Mouse (Mus musculus): ENCODE measurements around the gene Prm1. TPM values are rescaled to one million over a fixed set of nuclear protein-coding genes. Genes with fewer than 3 reads are reported as not detected.
A peak's percentile ranks its signal among the peaks of the same experiment; 100 is the strongest.

Prm1 gene
- total RNA-seq, 2 experiments from 2014 or later = not detected

- peak; percentile 47 to 60 for DNase-seq
- intact Hi-C loops (cut with DNase I) = loop anchor here (2.0 kb wide), 1 partner anchor 45 kb away; no protein-coding TSS in a partner anchor
Measured at GRCm38 (mm10) chr16:10783883-10784792, 21.5 kb downstream of the Prm1 start.

DNA sequence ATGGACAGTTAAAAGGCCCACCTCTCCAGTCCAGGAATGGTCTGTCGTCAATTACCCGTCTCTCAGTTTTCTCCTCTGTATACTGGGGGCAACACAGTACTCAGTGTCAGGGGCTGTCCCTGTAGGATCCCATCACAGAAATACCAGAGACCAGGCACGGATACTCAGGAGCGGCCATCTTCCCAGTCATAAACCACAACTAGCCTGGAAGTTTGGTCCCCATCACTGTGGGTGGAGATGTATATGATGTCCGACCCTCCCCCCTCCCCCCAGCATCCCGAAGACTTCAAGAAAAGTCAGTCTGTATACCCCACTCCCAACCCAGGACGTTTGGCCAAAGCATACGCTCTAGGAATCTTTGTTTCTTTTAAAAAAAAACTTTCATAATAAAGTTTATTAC, 22.2 kb downstream of the Prm1 start:
- DNase-seq = no peak
- intact Hi-C loops (cut with DNase I) = no loop called here

- intact Hi-C loops (cut with DNase I) = no loop called here
Measured at GRCm38 (mm10) chr16:10783152-10783434, 22.5 kb downstream of the Prm1 start.

DNA sequence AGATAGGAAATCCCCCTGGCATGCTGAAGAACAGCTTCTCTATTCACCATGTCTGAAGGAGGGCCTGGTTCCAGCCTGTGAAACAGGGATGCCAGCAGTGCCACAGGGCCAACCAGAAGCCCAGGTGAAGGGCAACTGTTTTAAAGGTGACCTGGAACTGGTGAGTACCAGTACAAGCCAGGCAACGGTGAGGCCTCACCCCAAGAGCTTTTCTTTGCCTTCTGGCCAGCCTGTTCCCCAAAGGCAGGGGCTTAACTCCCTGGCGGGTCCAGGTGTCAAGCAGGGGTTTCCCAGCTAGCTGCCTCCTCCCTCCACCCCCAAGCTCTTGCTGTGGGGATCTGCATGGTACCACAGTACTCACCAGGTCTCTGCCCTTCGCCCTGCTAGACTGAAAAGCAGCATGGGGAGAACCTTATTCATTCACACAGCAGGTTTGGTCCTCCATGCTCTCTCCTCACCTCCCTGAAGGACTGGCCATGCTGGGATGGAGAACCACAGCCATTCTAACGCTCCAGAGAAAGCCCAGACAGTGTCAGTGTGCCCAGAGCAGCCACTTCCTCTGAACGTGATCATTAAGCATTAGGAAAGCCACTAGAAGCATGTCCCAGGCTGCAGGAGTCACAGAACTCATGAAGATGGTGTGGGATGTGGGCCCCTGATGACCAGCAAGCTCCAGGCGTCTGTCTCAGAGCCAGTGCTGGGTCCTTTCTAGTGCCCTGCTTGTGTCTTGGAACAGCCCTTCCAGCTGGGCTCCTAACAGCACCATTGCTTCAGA, 23.1 kb downstream of the Prm1 start:
- intact Hi-C loops (cut with DNase I) = no loop called here
- DNase-seq = no peak

More at GRCm38 (mm10) chr16:10783152-10783434, 22.5 kb downstream of the Prm1 start:
- no peak for DNase-seq

- no peak for DNase-seq
- intact Hi-C loops (cut with DNase I) = no loop called here
Measured at GRCm38 (mm10) chr16:10781862-10782371, 23.7 kb downstream of the Prm1 start.

DNA sequence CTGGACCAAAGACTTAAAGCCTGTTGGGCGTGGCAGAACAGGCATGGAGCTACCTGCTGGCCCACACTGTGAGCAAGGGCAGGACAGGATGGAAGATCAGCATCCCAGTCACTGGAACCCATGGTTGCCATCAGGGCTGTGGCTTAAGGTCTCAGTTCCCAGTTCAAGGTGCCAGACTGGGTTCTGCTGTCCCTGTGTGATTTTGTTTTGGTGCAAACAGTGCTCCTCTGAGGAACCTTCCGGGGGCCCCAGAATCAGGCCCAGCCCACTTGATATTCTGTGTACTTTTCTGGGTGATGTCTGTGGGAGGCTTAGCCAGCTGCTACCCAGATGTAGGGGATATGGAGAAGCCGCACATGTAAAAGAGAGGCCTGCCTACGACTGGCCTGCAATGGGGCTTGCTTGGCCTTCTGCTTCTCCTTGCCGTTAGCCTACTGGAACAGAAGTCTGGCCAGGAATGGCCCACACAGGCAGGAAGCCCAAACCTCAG, 25.0 kb downstream of the Prm1 start:
- intact Hi-C loops (cut with DNase I) = no loop called here
- no peak for DNase-seq

- peak in 1 of 2 experiments; percentile 27 for DNase-seq
- intact Hi-C loops (cut with DNase I) = no loop called here
Measured at GRCm38 (mm10) chr16:10777579-10778160, 28.0 kb downstream of the Prm1 start.

DNA sequence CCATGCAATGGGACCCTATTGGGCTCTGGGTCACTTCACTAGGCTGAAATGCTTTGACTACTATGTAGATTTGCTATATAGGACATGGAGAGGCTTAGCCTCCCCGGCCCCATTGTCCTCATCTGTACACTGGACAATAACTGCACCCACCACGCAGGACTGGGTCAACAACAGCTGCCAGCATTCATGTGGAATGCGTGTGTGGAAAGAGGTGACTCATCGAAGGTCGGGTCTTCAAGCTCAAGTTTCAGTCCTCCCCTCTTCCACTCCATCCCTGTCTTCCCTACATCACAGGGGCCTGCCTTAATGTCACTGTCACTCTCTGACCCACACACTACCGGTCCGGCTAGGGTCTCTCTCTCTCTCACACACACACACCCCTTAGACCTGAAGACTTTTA, 29.3 kb downstream of the Prm1 start:
- intact Hi-C loops (cut with DNase I) = no loop called here
- no peak for DNase-seq

DNA sequence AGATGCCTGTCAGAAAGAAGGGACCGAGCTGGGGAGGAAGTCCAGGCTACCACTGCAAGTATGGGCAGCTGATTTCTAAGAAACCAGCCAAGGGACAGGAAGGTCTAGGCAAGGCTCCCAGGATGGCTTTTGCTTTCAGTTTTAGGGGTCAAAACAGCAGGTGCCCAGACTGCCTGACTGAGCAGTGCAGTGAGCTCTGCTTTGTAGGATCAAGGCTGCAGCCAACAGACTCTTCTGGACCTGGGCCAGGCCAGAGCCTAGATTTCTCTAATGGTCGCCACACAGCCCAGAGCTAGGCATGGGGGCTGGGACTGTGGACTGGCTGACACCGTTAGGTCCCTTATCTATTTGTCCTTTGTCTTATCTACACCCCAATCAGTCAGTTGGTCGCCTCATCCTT, 30.9 kb downstream of the Prm1 start:
- intact Hi-C loops (cut with DNase I) = no loop called here

DNA sequence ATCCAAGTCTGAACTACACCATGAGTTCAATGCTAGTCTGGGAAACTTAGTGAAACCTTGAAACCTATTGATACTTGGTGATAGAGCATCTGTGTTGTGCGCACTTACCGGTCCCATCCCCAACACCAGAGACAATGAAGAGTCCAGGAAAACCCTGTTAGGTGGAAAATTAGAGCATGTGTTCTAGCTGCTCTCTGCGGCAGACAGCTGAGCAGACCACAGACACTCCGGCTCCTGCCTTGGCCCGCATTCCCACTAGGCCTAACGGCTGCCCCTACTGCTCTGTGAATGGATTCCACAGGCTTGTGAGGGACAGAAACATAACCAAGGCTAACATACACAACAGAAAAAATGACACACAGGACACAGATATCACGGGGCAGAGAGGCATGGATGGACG, 32.1 kb downstream of the Prm1 start:
- DNase-seq = no peak
- intact Hi-C loops (cut with DNase I) = no loop called here

More for the DNA sequence above, 30.9 kb downstream of the Prm1 start:
- DNase-seq = no peak

- intact Hi-C loops (cut with DNase I) = no loop called here
Measured at GRCm38 (mm10) chr16:10771769-10772510, 33.7 kb downstream of the Prm1 start.

GRCm38 (mm10) chr16:10770531-10771325, 34.9 kb downstream of the Prm1 start:
- no peak for DNase-seq
- intact Hi-C loops (cut with DNase I) = no loop called here

More at GRCm38 (mm10) chr16:10771769-10772510, 33.7 kb downstream of the Prm1 start:
- no peak for DNase-seq

- DNase-seq = peak in 1 of 2 experiments; percentile 24
- intact Hi-C loops (cut with DNase I) = loop anchor here (5.0 kb wide), 1 partner anchor 127 kb away; no protein-coding TSS in a partner anchor
Measured at GRCm38 (mm10) chr16:10769661-10770060, 36.0 kb downstream of the Prm1 start.

GRCm38 (mm10) chr16:10768821-10769220, 36.8 kb downstream of the Prm1 start:
- DNase-seq = no peak
- intact Hi-C loops (cut with DNase I) = loop anchor here (5.0 kb wide), 1 partner anchor 127 kb away; no protein-coding TSS in a partner anchor

GRCm38 (mm10) chr16:10767158-10767557, 38.5 kb downstream of the Prm1 start:
- intact Hi-C loops (cut with DNase I) = loop anchor here (2.0 to 5.0 kb wide), 2 partner anchors 102 to 125 kb away; no protein-coding TSS in a partner anchor
- DNase-seq = peak; percentile 79 to 89

DNA sequence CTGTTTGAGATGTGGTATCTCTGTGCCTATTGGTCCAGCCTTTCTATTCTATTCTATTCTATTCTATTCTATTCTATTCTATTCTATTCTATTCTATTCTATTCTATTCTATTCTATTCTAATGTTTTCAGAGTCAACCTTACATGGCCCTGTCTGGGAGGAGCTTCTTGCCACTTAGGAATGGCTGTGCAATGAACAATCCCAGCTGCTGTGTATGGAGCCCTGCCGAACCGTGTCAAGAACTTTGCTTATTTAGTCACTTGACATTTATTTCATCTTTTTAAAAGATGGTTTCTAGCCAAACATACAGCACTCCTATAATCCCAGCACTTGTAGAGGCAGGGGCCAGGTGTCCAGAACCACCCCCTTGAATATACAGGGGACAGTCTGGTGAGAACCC, 41.3 kb downstream of the Prm1 start:
- DNase-seq = no peak
- intact Hi-C loops (cut with DNase I) = no loop called here

- intact Hi-C loops (cut with DNase I) = no loop called here
- no peak for DNase-seq
Measured at GRCm38 (mm10) chr16:10763540-10764264, 41.9 kb downstream of the Prm1 start.

DNA sequence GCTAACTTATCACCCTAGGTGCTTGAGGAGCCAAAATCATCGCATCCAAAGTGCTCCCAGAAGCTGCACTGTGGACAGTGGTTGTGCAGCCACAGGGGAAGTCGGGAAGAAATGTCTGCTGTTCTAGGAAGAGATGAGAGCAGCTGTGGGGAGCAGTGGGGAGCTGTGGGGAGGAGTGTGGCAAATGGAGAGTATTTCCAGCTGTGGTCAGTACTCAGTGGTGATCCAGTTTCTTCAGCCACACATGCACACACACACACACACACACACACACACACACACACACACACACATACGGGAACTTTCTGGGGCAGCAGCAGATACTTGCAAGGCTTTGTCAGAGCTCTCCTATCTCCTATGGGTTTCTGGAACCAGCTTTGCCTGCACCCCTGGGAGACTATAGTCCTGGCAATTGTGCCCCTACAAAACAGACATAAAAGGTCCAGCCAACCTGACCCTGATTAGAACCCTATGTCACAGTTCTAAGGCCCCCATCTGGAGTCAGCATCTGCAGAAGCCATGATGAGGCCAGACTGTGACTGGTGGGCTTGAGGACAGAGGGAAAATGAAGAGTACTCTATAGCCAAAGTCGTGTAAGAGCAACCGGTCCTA, 43.0 kb downstream of the Prm1 start:
- intact Hi-C loops (cut with DNase I) = no loop called here
- peak in 1 of 2 experiments; percentile 33 for DNase-seq

Measured in heart, postnatal 10 days (tissue).